Mouse (Mus musculus) thymus, adult 18-20 months (tissue): ENCODE data around the gene Galnt16.

Source experiments
- DNase-seq, 2 experiments: peaks; one replicate each; pipeline ENCODE4 v3.0.0; 2022; ENCODE audit warnings: mixed read lengths in 2 of 2

Galnt16 gene

GRCm38 (mm10) chr12:80673170-80673569 lies 155.1 kb downstream of the Galnt16 start:
- DNase-seq = no peak
